Mouse (Mus musculus) erythroblast, embryonic 14.5 days (primary cell): ENCODE results near the gene Fhad1.

Experiments used
- GATA1 ChIP-seq: IDR thresholded peaks from 2 replicates; pipeline ENCODE4 v1.6.1; 2012; ENCODE audit warnings: low read length, inconsistent platforms, mixed read lengths
- TAL1 ChIP-seq: IDR thresholded peaks from 3 replicates; pipeline ENCODE4 v1.6.1; 2012; ENCODE audit warnings: low read length, inconsistent platforms, mixed read lengths

GRCm38 (mm10) chr4:141862867-141863266 is 152.0 kb downstream of the Fhad1 start:
- TF ChIP-seq GATA1 (no peak), TAL1 (no peak)
